Mouse (Mus musculus): ENCODE results near the gene Eif4enif1. TPM values are rescaled to one million over a fixed set of nuclear protein-coding genes. Genes with fewer than 3 reads are reported as not detected.
"Not testable (repeated sequence)": the region's sequence is repeated elsewhere in the genome, so short reads cannot be mapped to it uniquely, and the experiment has no call there.

Eif4enif1 gene
- polyA plus RNA-seq, 2 experiments = 22.3 to 35.9 TPM

- H3K4me2 ChIP-seq (ENCODE audit: low read depth); H3K4me1 ChIP-seq (replicated peaks; ENCODE audit: control insufficient read depth in 2 of 2, insufficient read depth in 2 of 2, low read length in 1 of 2); H3K27me3 ChIP-seq (ENCODE audit: control insufficient read depth, insufficient read depth, low read length); H3K27ac ChIP-seq; H3K9ac ChIP-seq (replicated peaks); H3K36me3 ChIP-seq (replicated peaks; ENCODE audit: control insufficient read depth, insufficient read depth, low read depth); H3K9me3 ChIP-seq (ENCODE audit: control insufficient read depth, low read length); ATAC-seq (ENCODE audit: insufficient read depth); H3K4me3 ChIP-seq (ENCODE audit: insufficient read depth in 1 of 2, low read depth in 2 of 2, low read length in 2 of 2); DNase-seq (ENCODE audit: low read depth in 3 of 3, low spot score in 3 of 3): not testable (repeated sequence)
- WGBS (ENCODE audit: insufficient replicate concordance) = 68% methylated on average over 2 of the region's 2 CpGs
These were observed 39.1 kb upstream of the Eif4enif1 start for GRCm38 (mm10) chr11:3163122-3163521.

GRCm38 (mm10) chr11:3163661-3164060, 38.5 kb upstream of the Eif4enif1 start:
- ATAC-seq (ENCODE audit: insufficient read depth) = not testable (repeated sequence)

GRCm38 (mm10) chr11:3165210-3165782, 36.9 kb upstream of the Eif4enif1 start:
- 0 out of 2 replicates have a peak, but pooled peaks have one; percentile 4 for ATAC-seq (ENCODE audit: insufficient read depth)
- not testable (repeated sequence) for H3K9me3 ChIP-seq (ENCODE audit: control insufficient read depth, low read length); H3K4me1 ChIP-seq (replicated peaks; ENCODE audit: control insufficient read depth in 2 of 2, insufficient read depth in 2 of 2, low read length in 1 of 2); H3K27ac ChIP-seq; DNase-seq (ENCODE audit: low read depth in 3 of 3, low spot score in 3 of 3); H3K9ac ChIP-seq (replicated peaks); H3K36me3 ChIP-seq (replicated peaks; ENCODE audit: control insufficient read depth, insufficient read depth, low read depth); H3K4me2 ChIP-seq (ENCODE audit: low read depth); H3K27me3 ChIP-seq (ENCODE audit: control insufficient read depth, insufficient read depth, low read length); H3K4me3 ChIP-seq (ENCODE audit: insufficient read depth in 1 of 2, low read depth in 2 of 2, low read length in 2 of 2)
- whole genome bisulfite sequencing (ENCODE audit: insufficient replicate concordance) = 67% methylated on average over 3 of the region's 5 CpGs

More at GRCm38 (mm10) chr11:3163661-3164060, 38.5 kb upstream of the Eif4enif1 start:
- not testable (repeated sequence) for H3K9me3 ChIP-seq (ENCODE audit: control insufficient read depth, low read length); H3K4me2 ChIP-seq (ENCODE audit: low read depth); H3K4me3 ChIP-seq (ENCODE audit: insufficient read depth in 1 of 2, low read depth in 2 of 2, low read length in 2 of 2); H3K27ac ChIP-seq; H3K27me3 ChIP-seq (ENCODE audit: control insufficient read depth, insufficient read depth, low read length); H3K4me1 ChIP-seq (replicated peaks; ENCODE audit: control insufficient read depth in 2 of 2, insufficient read depth in 2 of 2, low read length in 1 of 2); H3K36me3 ChIP-seq (replicated peaks; ENCODE audit: control insufficient read depth, insufficient read depth, low read depth); H3K9ac ChIP-seq (replicated peaks); DNase-seq (ENCODE audit: low read depth in 3 of 3, low spot score in 3 of 3)
- 55% methylated on average over 3 of the region's 3 CpGs for WGBS (ENCODE audit: insufficient replicate concordance)

- not testable (repeated sequence) for DNase-seq (ENCODE audit: low read depth in 3 of 3, low spot score in 3 of 3); H3K9me3 ChIP-seq (ENCODE audit: control insufficient read depth, low read length); H3K27me3 ChIP-seq (ENCODE audit: control insufficient read depth, insufficient read depth, low read length); ATAC-seq (ENCODE audit: insufficient read depth); H3K4me2 ChIP-seq (ENCODE audit: low read depth); H3K36me3 ChIP-seq (replicated peaks; ENCODE audit: control insufficient read depth, insufficient read depth, low read depth); H3K4me3 ChIP-seq (ENCODE audit: insufficient read depth in 1 of 2, low read depth in 2 of 2, low read length in 2 of 2); H3K27ac ChIP-seq; H3K4me1 ChIP-seq (replicated peaks; ENCODE audit: control insufficient read depth in 2 of 2, insufficient read depth in 2 of 2, low read length in 1 of 2); H3K9ac ChIP-seq (replicated peaks)
These were observed 35.9 kb upstream of the Eif4enif1 start for GRCm38 (mm10) chr11:3166321-3166720.

- H3K9me3 ChIP-seq (ENCODE audit: control insufficient read depth, low read length); H3K4me3 ChIP-seq (ENCODE audit: insufficient read depth in 1 of 2, low read depth in 2 of 2, low read length in 2 of 2); H3K4me1 ChIP-seq (replicated peaks; ENCODE audit: control insufficient read depth in 2 of 2, insufficient read depth in 2 of 2, low read length in 1 of 2); H3K27ac ChIP-seq; DNase-seq (ENCODE audit: low read depth in 3 of 3, low spot score in 3 of 3); H3K27me3 ChIP-seq (ENCODE audit: control insufficient read depth, insufficient read depth, low read length); H3K4me2 ChIP-seq (ENCODE audit: low read depth); H3K9ac ChIP-seq (replicated peaks); ATAC-seq (ENCODE audit: insufficient read depth); H3K36me3 ChIP-seq (replicated peaks; ENCODE audit: control insufficient read depth, insufficient read depth, low read depth): not testable (repeated sequence)
- WGBS (ENCODE audit: insufficient replicate concordance) = 68% methylated on average over 4 of the region's 4 CpGs
These were observed 35.1 kb upstream of the Eif4enif1 start for GRCm38 (mm10) chr11:3167129-3167528.

GRCm38 (mm10) chr11:3167571-3168001, 34.6 kb upstream of the Eif4enif1 start:
- not testable (repeated sequence) for H3K27me3 ChIP-seq (ENCODE audit: control insufficient read depth, insufficient read depth, low read length); H3K4me3 ChIP-seq (ENCODE audit: insufficient read depth in 1 of 2, low read depth in 2 of 2, low read length in 2 of 2); H3K4me2 ChIP-seq (ENCODE audit: low read depth); H3K9ac ChIP-seq (replicated peaks); H3K4me1 ChIP-seq (replicated peaks; ENCODE audit: control insufficient read depth in 2 of 2, insufficient read depth in 2 of 2, low read length in 1 of 2); DNase-seq (ENCODE audit: low read depth in 3 of 3, low spot score in 3 of 3); H3K9me3 ChIP-seq (ENCODE audit: control insufficient read depth, low read length); H3K27ac ChIP-seq; ATAC-seq (ENCODE audit: insufficient read depth); H3K36me3 ChIP-seq (replicated peaks; ENCODE audit: control insufficient read depth, insufficient read depth, low read depth)
- 46% methylated on average over 4 of the region's 4 CpGs for WGBS (ENCODE audit: insufficient replicate concordance)

- not testable (repeated sequence) for H3K4me3 ChIP-seq (ENCODE audit: insufficient read depth in 1 of 2, low read depth in 2 of 2, low read length in 2 of 2); H3K27ac ChIP-seq; H3K4me2 ChIP-seq (ENCODE audit: low read depth); DNase-seq (ENCODE audit: low read depth in 3 of 3, low spot score in 3 of 3); H3K9me3 ChIP-seq (ENCODE audit: control insufficient read depth, low read length); H3K36me3 ChIP-seq (replicated peaks; ENCODE audit: control insufficient read depth, insufficient read depth, low read depth); H3K27me3 ChIP-seq (ENCODE audit: control insufficient read depth, insufficient read depth, low read length); H3K9ac ChIP-seq (replicated peaks); H3K4me1 ChIP-seq (replicated peaks; ENCODE audit: control insufficient read depth in 2 of 2, insufficient read depth in 2 of 2, low read length in 1 of 2); ATAC-seq (ENCODE audit: insufficient read depth)
- WGBS (ENCODE audit: insufficient replicate concordance) = 36% methylated on average over 2 of the region's 2 CpGs
These were observed 33.1 kb upstream of the Eif4enif1 start for GRCm38 (mm10) chr11:3169042-3169441.

- not testable (repeated sequence) for H3K4me2 ChIP-seq (ENCODE audit: low read depth); DNase-seq (ENCODE audit: low read depth in 3 of 3, low spot score in 3 of 3)
- 40% methylated on average over 1 of the region's 1 CpGs for WGBS (ENCODE audit: insufficient replicate concordance)
These were observed 30.3 kb upstream of the Eif4enif1 start for GRCm38 (mm10) chr11:3171931-3172330.

More at GRCm38 (mm10) chr11:3171931-3172330, 30.3 kb upstream of the Eif4enif1 start:
- not testable (repeated sequence) for H3K9me3 ChIP-seq (ENCODE audit: control insufficient read depth, low read length); H3K27ac ChIP-seq; ATAC-seq (ENCODE audit: insufficient read depth); H3K4me3 ChIP-seq (ENCODE audit: insufficient read depth in 1 of 2, low read depth in 2 of 2, low read length in 2 of 2); H3K36me3 ChIP-seq (replicated peaks; ENCODE audit: control insufficient read depth, insufficient read depth, low read depth); H3K4me1 ChIP-seq (replicated peaks; ENCODE audit: control insufficient read depth in 2 of 2, insufficient read depth in 2 of 2, low read length in 1 of 2); H3K9ac ChIP-seq (replicated peaks); H3K27me3 ChIP-seq (ENCODE audit: control insufficient read depth, insufficient read depth, low read length)

All from liver, embryonic 14.5 days (tissue).